Mouse (Mus musculus): ENCODE results near the gene Mettl26.

Mettl26 gene

GRCm38 (mm10) chr17:25837533-25837932, 37.3 kb upstream of the Mettl26 start:
- no peak for DNase-seq

- no peak for DNase-seq
Observed at GRCm38 (mm10) chr17:25838904-25839303, 36.0 kb upstream of the Mettl26 start.

DNA sequence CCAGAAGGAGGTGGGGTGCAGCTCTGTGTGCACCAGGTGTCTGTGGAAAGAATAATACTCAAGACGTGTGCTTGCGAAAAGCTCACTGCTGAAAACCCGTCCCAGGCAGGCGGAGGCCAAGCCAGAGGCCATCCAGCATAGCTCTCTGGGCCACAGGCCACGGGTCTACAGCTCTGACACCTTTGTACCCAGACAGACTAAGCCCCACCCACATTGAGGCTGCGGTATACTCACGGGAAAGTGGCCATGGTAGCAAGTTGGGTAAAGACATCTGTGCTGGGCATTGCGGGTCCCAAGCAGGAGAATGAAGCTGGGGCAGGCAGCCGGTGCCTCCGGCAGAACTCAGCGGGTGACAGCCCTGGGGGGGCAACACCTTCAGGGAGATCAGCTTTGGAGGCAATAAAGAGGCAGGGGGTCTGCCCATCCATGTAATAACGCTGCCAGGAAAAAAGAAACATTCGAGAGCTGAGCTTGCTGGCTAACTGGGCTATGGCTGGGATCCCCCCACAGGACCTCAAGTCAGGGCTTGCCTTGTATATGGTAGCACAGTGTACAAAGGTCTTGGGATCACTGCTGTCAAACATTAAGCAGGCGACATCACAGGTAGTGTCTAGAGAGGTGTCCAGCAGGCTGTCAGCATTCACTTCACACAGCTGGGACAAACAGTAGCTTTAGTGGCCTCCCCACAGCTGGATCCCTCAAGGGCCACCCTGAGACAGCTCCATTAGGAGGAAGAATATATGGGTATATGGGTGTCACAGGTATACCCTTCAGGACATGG, 35.2 kb upstream of the Mettl26 start:
- DNase-seq = no peak

DNA sequence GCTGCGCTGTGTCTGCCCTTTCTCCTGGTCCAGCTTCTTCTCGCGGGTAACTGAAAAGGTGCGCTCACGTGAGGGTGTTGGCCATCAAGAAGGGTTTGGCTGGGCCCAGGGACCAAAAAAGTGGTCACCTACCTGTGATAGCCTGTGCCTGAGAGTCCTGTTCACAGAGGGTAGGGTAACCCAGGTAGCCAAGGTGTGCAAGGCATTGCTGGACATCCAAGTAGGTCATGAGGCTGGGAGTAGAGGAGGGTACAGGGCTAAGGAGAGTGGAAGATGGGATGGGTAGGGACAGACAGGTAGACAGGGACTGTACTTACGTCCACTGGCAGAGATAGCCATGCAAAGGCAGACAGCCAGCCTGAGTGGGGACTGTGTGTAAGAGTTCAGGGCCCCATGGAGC, 34.4 kb upstream of the Mettl26 start:
- no peak for DNase-seq

DNA sequence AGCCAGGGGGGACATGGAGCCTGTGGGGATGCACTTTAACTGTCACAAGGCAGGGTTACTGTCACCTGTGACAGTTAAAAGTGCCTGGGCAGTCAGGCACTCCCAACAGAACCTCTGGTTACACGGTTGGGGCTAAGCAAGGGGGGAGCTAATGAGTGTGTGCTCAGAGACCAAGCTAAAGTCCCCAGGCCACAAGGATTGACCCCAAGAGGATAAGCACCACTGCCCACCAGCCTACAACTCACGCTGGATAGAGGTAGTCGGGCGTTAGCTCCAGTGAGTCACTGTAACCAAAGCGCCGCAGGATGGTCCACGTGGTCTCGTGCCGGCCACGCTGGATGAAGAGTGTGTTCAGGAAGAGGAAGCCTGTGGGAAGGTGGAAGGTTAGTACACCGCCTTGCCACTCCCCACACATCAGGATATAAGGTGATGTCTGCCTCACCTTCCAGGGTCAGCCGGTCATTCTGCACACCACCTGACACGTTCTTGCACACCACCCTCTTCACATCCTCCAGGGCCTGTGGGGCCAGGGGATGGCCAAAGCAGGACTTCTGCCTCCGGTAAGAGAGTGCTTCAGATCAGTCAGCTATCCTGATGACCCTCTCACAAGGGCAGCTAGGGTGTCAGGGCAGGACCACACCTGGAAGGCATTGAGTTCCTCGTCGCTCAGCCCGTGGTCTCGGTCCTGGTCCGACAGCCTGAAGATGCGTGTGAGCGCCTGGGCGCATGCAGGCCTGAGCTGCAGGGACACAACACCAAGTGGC, 33.6 kb upstream of the Mettl26 start, which contains the start of gene Gm20683:
Gm20683 (minus strand) TSS at position 647 of the 764 bp plus-strand sequence.
- DNase-seq = no peak

GRCm38 (mm10) chr17:25842509-25842908, 32.4 kb upstream of the Mettl26 start:
- DNase-seq = no peak

DNA sequence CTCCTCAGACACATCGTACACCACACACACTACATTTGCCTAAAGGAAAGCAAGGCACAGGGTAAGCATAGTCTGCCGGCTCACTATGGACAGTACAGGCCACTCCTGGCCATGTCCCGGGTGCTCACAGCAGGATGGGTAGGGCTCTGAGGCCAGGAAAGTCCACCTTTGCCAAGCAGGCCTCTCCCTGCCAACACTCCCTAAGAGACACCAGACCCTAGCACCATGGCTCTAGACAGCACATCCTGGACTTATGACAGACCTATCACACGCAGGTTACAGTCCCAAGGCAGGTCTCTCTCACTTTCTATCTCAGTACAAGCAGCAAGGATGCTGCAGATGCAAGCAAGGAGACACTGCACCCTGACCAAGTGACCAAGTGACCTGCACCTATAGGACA, 31.8 kb upstream of the Mettl26 start:
- DNase-seq = no peak

DNA sequence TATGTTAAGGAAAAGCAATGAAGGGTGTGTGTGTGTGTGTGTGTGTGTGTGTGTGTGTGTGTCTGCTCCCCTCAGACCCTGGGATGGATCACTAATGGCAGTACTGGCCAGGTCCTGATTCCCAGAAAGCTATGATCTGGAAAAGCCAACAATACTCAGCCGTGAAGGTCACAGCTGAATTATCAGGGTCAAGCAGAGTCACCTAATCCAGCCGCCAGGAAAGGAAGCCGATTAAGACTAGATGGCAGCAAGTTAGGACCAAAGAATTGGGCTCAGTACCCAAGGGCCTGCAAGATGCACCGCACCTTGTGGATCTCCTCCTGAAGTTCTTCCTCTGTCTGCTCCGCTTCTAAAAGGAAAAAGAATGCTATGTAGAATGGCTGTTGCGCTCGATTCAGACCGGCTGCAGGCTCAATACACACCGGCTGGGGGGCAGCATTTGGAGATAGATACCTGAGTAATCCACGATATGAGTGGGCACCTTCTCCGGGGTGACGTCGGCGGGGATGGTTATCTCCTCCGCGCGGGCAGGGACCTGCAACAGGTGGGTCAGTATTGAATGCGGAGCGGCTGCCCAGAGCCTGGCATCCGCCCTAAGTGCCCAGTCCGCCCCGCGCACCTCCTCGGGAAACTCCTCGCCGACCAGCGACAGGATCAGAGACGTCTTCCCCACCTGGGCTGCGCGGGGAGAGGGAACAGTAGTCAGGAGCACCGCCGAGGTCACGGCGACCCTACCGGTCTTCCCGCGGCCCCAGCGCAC, 31.1 kb upstream of the Mettl26 start:
- no peak for DNase-seq

- DNase-seq = peak; percentile 97
Observed at GRCm38 (mm10) chr17:25844396-25844901, 30.4 kb upstream of the Mettl26 start, which contains the start of gene Rhot2. Gene Rhot2 (minus strand): TSS chr17:25844851.

- no peak for DNase-seq
Observed at GRCm38 (mm10) chr17:25860229-25860628, 14.6 kb upstream of the Mettl26 start.

DNA sequence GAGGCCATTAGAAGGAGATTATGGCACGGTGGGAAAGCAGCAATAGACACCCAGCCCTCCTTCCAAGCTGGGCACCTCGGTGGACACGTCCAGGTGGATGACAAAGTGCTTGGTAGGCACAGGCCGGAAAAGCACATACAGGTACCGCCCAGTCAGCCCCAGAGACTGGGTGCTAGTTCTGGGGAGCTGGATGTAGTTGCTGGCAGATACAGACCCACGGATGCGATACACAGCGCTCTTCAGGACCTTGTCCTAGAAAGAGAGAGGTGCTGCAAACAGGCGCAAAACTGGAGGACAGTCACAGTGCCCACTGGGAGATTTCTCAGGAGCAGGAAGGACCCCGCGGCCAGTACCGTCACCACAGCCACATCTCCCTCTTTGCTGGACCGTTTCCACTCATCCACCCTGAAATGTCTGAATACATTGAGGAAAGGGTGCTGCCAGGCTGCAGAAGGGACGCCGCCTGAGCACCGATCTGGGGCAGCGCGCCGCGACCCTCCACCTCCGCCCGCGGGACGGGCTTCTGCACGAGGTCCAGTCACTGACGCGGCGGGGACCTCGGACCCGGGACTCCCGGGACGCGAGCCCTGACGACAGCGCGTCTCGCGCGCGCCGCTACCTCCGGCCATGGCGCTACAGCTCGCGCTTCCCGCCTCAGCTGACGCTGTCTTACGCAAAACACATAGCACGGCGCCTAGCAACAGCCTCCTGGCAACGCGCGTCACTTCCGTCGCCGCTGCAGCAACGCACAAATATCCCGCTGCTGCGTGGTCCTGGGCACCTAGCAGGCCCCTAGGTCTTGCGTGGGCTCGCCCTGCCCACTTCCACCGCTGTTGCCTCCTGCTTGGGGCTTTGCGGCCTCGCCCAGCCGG, 13.8 kb upstream of the Mettl26 start, which contains the start of gene Wdr90:
Wdr90 (minus strand) TSS at position 670 of the 872 bp plus-strand sequence.
- DNase-seq = peak; percentile 95

DNA sequence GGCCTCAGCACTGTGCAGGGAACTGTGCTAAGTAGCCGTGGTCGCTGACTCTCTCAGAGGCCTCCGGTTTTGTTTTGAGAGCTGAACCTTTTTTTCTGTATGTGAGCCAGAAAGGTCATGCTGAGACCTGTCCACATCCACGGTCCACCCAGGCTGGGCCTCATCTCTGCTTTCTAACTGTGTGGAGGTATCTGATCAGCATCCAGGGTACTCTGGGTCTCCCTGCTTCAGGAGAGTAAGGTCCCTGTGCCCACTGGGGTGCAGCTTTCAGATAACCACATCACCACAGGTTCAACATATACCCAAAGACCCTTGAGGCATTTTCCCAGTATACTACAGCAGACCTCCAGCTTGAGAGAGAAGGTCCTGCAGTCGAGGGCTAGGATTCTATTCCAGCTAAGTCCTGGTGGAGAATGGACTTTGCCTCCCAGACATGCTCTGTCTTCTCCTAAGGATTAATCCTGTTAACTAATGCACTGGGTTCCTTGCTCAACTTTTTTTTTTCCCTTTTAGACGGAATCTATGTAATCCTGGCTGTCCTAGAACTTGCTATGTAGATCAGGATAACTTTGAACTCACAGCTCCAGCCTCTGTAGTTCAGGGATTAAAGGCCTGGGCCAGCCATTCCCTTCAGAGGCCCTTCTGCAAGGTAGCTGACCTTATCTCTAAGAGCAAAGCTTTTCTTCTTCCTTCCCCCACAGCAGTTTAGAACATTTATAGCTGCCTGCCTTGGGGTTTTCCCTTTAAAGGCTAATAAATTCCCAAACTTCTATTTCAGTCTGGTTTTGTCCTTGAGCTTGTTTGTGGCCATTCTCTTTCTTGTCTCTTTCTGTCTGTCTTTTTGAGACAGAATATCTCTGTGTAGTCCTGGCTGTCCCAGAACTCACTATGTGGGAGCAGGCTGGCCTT, 12.9 kb upstream of the Mettl26 start:
- no peak for DNase-seq

DNA sequence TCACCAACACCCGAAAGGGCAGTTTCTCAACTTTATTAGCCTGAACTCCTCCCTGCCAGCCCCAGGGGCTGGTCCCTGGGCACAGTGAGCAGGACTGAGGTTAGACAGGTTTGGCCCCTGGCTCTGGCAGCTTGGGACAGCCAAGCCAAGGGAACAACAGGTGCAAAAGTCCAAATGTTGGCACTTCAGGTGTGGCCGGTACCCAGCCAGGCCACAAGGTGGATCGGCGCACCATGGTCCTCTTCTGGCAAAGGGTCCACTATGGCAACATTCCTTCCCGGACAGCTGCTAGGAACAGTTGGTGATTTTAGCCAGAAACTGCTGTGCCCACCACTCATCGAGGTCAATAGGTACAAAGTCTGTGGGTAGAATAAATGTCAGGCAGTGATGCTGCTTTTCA, 11.2 kb upstream of the Mettl26 start:
- no peak for DNase-seq

DNA sequence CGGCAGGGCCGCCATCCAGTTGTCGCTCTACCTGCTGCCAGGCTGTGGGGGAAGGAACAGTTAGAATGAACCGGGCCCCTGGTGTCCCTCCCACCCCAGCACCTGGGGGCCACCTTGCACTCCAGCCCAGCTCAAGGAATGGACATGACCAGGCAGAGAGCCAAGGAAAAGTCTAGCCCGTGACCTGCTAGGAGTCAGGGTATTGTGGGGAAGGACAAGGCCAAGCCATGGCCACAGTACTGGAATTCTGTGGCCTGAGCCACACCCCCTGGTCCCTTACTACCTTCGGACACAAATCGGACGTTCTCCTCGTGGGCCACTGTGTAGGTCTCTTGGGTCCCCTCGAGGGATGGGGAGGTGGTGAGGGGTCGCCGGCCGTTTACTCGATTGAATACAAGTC, 10.6 kb upstream of the Mettl26 start:
- no peak for DNase-seq

DNA sequence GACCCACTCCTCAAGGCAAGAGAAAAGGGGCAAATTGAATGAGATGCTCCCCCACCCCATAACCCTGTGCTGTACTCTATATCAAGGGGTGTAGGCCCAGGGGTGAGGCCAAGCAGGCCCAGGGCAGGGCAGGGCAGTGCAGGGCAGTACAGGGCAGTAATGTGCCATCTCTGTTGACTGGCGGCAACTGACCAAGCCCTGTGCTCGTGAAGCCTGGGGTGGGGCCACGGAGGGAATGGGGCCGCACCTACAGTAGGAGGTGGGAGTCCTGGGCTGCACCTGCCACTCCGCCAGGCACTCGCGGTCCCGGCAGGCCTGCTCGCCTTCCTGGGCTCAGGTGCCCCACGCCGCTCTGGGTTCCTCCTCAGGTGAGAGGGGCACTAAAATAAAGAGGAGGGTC, 9.6 kb upstream of the Mettl26 start:
- DNase-seq = no peak

DNA sequence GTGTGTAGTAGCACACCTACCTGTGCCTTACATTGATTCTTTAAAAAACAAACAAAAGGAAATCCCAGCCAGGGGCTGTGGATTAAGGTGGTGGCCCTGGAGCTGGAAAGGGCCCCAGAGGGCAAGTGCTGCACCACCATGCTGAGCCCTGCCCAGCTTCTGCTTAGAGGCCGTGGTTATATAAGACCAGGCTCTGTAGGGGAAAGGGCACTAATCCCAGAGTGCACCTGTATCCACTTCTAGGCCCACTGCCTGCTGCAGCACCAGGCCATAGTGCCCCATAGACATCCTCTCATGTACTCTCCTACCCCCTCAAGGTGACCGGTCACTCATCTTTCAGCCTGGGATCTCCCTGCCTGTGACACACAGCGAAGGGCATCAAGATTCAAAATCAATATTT, 8.7 kb upstream of the Mettl26 start:
- DNase-seq = no peak

GRCm38 (mm10) chr17:25867509-25867835, 7.4 kb upstream of the Mettl26 start:
- DNase-seq = no peak

DNA sequence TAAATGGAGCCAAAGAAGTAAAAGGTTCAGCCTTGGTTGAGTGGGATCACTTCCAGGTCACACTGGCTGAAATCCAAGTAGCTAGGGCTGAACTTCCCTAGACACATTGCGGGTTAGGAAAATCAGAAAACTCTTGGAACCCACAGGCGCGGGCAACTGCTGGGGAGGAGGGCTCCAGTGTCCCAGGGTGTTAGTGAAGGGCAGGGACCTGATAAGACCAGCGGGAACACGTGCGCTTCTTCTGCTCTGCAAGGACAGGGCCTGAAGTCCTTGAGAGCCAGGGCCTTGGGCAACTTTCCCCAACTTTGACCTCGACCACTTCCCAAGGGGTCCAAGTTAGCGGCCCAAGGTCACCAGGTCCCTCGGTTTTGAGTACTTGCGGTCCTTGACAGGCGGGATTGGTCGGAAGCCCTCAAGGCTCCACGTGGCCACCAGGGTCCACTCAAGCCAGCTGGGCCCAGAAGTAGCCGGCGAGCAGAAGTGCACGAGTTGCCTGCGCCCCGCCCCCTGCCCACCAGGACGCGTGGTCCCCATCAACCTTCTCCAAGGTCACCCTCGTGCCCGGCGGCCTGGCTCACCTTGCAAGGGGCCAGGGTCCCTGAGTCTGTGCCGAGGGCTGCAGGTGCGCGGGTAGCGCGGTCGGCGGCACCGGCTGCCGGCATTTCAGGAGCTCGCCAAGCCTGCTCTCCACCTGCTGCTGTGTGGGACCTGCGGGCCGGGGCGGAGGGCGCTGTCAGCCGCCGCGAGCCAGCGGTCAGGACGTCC, 6.9 kb upstream of the Mettl26 start:
- no peak for DNase-seq

DNA sequence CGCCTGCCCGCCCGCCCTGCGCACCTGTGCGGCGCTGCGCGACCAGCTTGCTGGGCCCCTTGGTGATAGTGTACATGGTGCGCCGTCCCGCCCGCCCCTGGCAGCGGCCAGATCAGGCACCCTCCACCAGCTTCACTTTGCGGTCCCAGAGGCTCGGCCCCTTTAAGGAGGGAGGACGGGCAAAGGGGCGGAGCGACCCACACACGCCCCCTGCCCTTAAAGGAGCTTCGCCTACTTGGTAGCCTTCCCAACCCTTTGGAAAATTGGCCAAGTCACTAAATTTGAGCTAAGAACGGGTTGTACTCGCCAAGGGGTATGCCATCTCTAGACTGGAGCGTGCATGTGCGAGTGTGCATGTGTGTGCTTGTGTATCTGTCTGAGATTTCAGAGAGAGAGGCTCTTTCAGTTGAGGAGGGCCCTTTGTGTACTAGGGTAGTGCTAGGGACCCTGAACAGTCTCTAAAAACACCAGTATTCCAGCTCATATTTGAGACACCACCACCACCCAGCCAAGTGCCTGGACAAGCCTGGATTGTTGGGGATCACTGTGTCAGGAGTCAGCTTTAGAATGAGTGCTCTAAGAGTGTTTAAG, 6.2 kb upstream of the Mettl26 start, which contains the start of gene Mcrip2:
Mcrip2 (minus strand) TSS at position 164 of the 591 bp plus-strand sequence.
- DNase-seq = peak; percentile 85

GRCm38 (mm10) chr17:25869498-25869897, 5.4 kb upstream of the Mettl26 start:
- DNase-seq = no peak

Data from layer of hippocampus, adult 9-11 months (tissue).